29 mouse cellular contexts compared by ENCODE assay signal in the genomic region with DNA sequence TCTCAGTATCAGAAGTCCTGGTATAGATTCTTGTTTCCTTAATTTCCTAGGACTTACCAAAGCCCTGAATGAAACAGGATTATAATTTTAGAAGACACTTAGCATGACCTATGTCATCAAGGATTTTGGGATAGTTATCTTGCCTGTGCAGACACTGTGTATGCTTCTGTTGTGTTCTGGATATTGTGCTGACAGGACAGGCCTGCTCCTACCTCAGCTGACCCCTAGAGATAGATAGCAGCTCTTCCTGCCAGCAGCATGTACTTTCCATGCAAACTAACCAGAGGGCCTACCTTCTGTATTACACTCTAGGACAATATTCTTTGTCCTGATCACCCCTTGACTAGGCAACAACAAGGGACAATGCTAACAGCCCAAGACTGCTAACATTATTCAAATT. TPM values are rescaled to one million over a fixed set of nuclear protein-coding genes. Genes with fewer than 3 reads are reported as not detected.
DNase-seq lines count a peak whose midpoint lies in the region; ATAC-seq and TF ChIP-seq lines count a peak whose summit lies in the region.
"Had no signal": no experiment of that assay in that cellular context is flagged by ENCODE, and none has a peak within 500 bp of the region (broad histone marks: within the 10 kb centered on the region; RNA-seq: fewer than 3 reads in every experiment).

No protein-coding gene starts in this region.

- H3K27ac ChIP-seq in heart, embryonic 11.5 days (ENCODE audit: low read depth, low read length) = no peak overlapping the region
- no peak overlapping the region for H3K27ac ChIP-seq in liver, adult 2 months (replicated peaks; ENCODE audit: insufficient read depth, low read depth, low read length)
- H3K27ac ChIP-seq in liver, postnatal 0 days (ENCODE audit: low read depth) = no peak overlapping the region
- H3K27ac ChIP-seq in intestine, embryonic 16.5 days (ENCODE audit: low read length) = 0 out of 2 replicates have a peak overlapping the region, but pooled peaks have one; percentile 13
- 0 out of 2 replicates have a peak overlapping the region, but pooled peaks have one; percentile 35 for H3K27ac ChIP-seq in stomach, postnatal 0 days (replicated peaks)
- H3K27ac ChIP-seq in forebrain, embryonic 15.5 days (replicated peaks) = no peak overlapping the region
- H3K27ac ChIP-seq: forebrain, embryonic 13.5 days; hindbrain, embryonic 13.5 days; layer of hippocampus, adult 2 months; left cerebral cortex, adult 2 months; limb, embryonic 10.5 days; limb, embryonic 15.5 days; liver, embryonic 14.5 days; midbrain, embryonic 12.5 days; neural tube, embryonic 13.5 days; stomach, embryonic 15.5 days had no signal

- no peak overlapping the region for H3K4me2 ChIP-seq in heart, embryonic 11.5 days
- H3K4me2 ChIP-seq in liver, postnatal 0 days (ENCODE audit: low read depth, low read length) = no peak overlapping the region
- no peak overlapping the region for H3K4me2 ChIP-seq in intestine, embryonic 16.5 days (ENCODE audit: low read depth, low read length)
- H3K4me2 ChIP-seq in stomach, postnatal 0 days (replicated peaks; ENCODE audit: low read depth) = no peak overlapping the region
- no peak overlapping the region for H3K4me2 ChIP-seq in forebrain, embryonic 15.5 days (replicated peaks)
- H3K4me2 ChIP-seq: forebrain, embryonic 13.5 days; hindbrain, embryonic 13.5 days; limb, embryonic 15.5 days; lung, embryonic 14.5 days; midbrain, embryonic 12.5 days; neural tube, embryonic 13.5 days; stomach, embryonic 15.5 days had no signal

- no peaks in the 10 kb centered on the region for H3K27me3 ChIP-seq in heart, embryonic 11.5 days (ENCODE audit: control insufficient read depth, insufficient read depth, low read length)
- H3K27me3 ChIP-seq in liver, adult 2 months (ENCODE audit: control insufficient read depth, insufficient read depth, low read length) = no peaks in the 10 kb centered on the region
- no peaks in the 10 kb centered on the region for H3K27me3 ChIP-seq in liver, postnatal 0 days (ENCODE audit: insufficient read depth, low read length)
- no peaks in the 10 kb centered on the region for H3K27me3 ChIP-seq in intestine, embryonic 16.5 days (replicated peaks; ENCODE audit: control insufficient read depth, insufficient read depth, low read length)
- no peaks in the 10 kb centered on the region for H3K27me3 ChIP-seq in stomach, postnatal 0 days (ENCODE audit: control insufficient read depth, insufficient read depth, low read length)
- H3K27me3 ChIP-seq in forebrain, embryonic 15.5 days = no peaks in the 10 kb centered on the region
- H3K27me3 ChIP-seq: CH12.LX; forebrain, embryonic 13.5 days; hindbrain, embryonic 13.5 days; limb, embryonic 15.5 days; midbrain, embryonic 12.5 days; neural tube, embryonic 13.5 days; stomach, embryonic 15.5 days had no signal

- TF ChIP-seq POLR2A in liver, adult 2 months (IDR thresholded peaks at IDR 0.05; ENCODE audit: extremely low read depth, insufficient read depth, low read length) = no peak

- no peak overlapping the region for H3K9ac ChIP-seq in heart, embryonic 11.5 days (ENCODE audit: low read depth, low read length)
- no peak overlapping the region for H3K9ac ChIP-seq in liver, adult 2 months (ENCODE audit: low read depth, low read length)
- H3K9ac ChIP-seq in liver, postnatal 0 days (replicated peaks) = no peak overlapping the region
- no peak overlapping the region for H3K9ac ChIP-seq in intestine, embryonic 16.5 days (ENCODE audit: low read depth, low read length)
- H3K9ac ChIP-seq in stomach, postnatal 0 days (ENCODE audit: low read length) = no peak overlapping the region
- H3K9ac ChIP-seq in forebrain, embryonic 15.5 days (replicated peaks) = no peak overlapping the region
- H3K9ac ChIP-seq: forebrain, embryonic 13.5 days; hindbrain, embryonic 13.5 days; limb, embryonic 15.5 days; liver, embryonic 14.5 days; lung, embryonic 14.5 days; midbrain, embryonic 12.5 days; neural tube, embryonic 13.5 days; stomach, embryonic 15.5 days had no signal

- H3K4me3 ChIP-seq in heart, embryonic 11.5 days (ENCODE audit: low read depth, low read length) = no peak overlapping the region
- no peak overlapping the region for H3K4me3 ChIP-seq in liver, adult 2 months (ENCODE audit: insufficient read depth, low read depth, low read length)
- no peak overlapping the region for H3K4me3 ChIP-seq in liver, postnatal 0 days (ENCODE audit: low read depth, low read length)
- H3K4me3 ChIP-seq in intestine, embryonic 16.5 days (ENCODE audit: low read length) = no peak overlapping the region
- H3K4me3 ChIP-seq in stomach, postnatal 0 days (ENCODE audit: low read depth, low read length) = no peak overlapping the region
- H3K4me3 ChIP-seq in forebrain, embryonic 15.5 days = no peak overlapping the region
- H3K4me3 ChIP-seq: forebrain, embryonic 13.5 days; hindbrain, embryonic 13.5 days; layer of hippocampus, adult 2 months; left cerebral cortex, adult 2 months; limb, embryonic 10.5 days; limb, embryonic 15.5 days; midbrain, embryonic 12.5 days; myocyte; neural tube, embryonic 13.5 days; stomach, embryonic 15.5 days had no signal

- H3K36me3 ChIP-seq in heart, embryonic 11.5 days (ENCODE audit: control insufficient read depth, insufficient read depth, low read length) = peaks cover 9% of the 10 kb centered on the region
- H3K36me3 ChIP-seq in liver, adult 2 months (ENCODE audit: control insufficient read depth, insufficient read depth, low read length) = peaks cover 26% of the 10 kb centered on the region
- H3K36me3 ChIP-seq in liver, postnatal 0 days (replicated peaks; ENCODE audit: insufficient read depth, low read length) = no peaks in the 10 kb centered on the region
- no peaks in the 10 kb centered on the region; the same call in 1 of the 2 replicates for H3K36me3 ChIP-seq in intestine, embryonic 16.5 days (ENCODE audit: control insufficient read depth, insufficient read depth, low read length)
- H3K36me3 ChIP-seq in stomach, postnatal 0 days (ENCODE audit: control insufficient read depth, insufficient read depth, low read length) = 0 out of 2 replicates have a peak, but pooled peaks cover 2% of the 10 kb centered on the region
- peaks cover 12% of the 10 kb centered on the region for H3K36me3 ChIP-seq in forebrain, embryonic 15.5 days
- H3K36me3 ChIP-seq: stomach, embryonic 15.5 days had no signal

- no peak for ATAC-seq in heart, embryonic 11.5 days (replicated peaks; ENCODE audit: insufficient number of reproducible peaks, low FRiP score, low TSS enrichment)
- no peak for ATAC-seq in liver, postnatal 0 days
- ATAC-seq in intestine, embryonic 16.5 days = 0 out of 2 replicates have a peak, but pooled peaks have one; percentile 39
- ATAC-seq in stomach, postnatal 0 days (ENCODE audit: low FRiP score, low TSS enrichment) = no peak
- no peak for ATAC-seq in forebrain, embryonic 15.5 days (replicated peaks)
- ATAC-seq: forebrain, embryonic 13.5 days had no signal

- TF ChIP-seq CTCF in liver, adult 2 months (IDR thresholded peaks at IDR 0.05; ENCODE audit: low read depth, low read length) = no peak
- no peak for TF ChIP-seq CTCF in liver, postnatal 0 days (IDR thresholded peaks at IDR 0.05; ENCODE audit: low read depth)
- no peak for TF ChIP-seq CTCF in stomach, postnatal 0 days (IDR thresholded peaks at IDR 0.05; ENCODE audit: low read depth)

- H3K4me1 ChIP-seq in heart, embryonic 11.5 days (ENCODE audit: control insufficient read depth, insufficient read depth, low read length) = 0 out of 2 replicates have a peak, but pooled peaks cover 6% of the 10 kb centered on the region
- H3K4me1 ChIP-seq in liver, adult 2 months (ENCODE audit: control insufficient read depth, insufficient read depth, low read length) = no peaks in the 10 kb centered on the region
- H3K4me1 ChIP-seq in liver, postnatal 0 days (ENCODE audit: insufficient read depth) = no peaks in the 10 kb centered on the region
- no peaks in the 10 kb centered on the region for H3K4me1 ChIP-seq in intestine, embryonic 16.5 days (ENCODE audit: control insufficient read depth, insufficient read depth, low read length)
- H3K4me1 ChIP-seq in stomach, postnatal 0 days (replicated peaks; ENCODE audit: control insufficient read depth, insufficient read depth) = no peaks in the 10 kb centered on the region
- H3K4me1 ChIP-seq in forebrain, embryonic 15.5 days = no peaks in the 10 kb centered on the region
- H3K4me1 ChIP-seq: forebrain, embryonic 13.5 days; hindbrain, embryonic 13.5 days; limb, embryonic 10.5 days; limb, embryonic 15.5 days; neural tube, embryonic 13.5 days; stomach, embryonic 15.5 days had no signal

- no peaks in the 10 kb centered on the region for H3K9me3 ChIP-seq in heart, embryonic 11.5 days (replicated peaks; ENCODE audit: control insufficient read depth, low read length)
- no peaks in the 10 kb centered on the region for H3K9me3 ChIP-seq in liver, postnatal 0 days (ENCODE audit: low read length)
- H3K9me3 ChIP-seq in intestine, embryonic 16.5 days (ENCODE audit: control insufficient read depth, low read length) = no peaks in the 10 kb centered on the region
- H3K9me3 ChIP-seq in stomach, postnatal 0 days (ENCODE audit: control insufficient read depth, low read length) = no peaks in the 10 kb centered on the region
- H3K9me3 ChIP-seq in forebrain, embryonic 15.5 days = no peaks in the 10 kb centered on the region
- H3K9me3 ChIP-seq: forebrain, embryonic 13.5 days; hindbrain, embryonic 13.5 days; limb, embryonic 10.5 days; limb, embryonic 15.5 days; midbrain, embryonic 12.5 days; neural tube, embryonic 13.5 days; stomach, embryonic 15.5 days had no signal

- TF ChIP-seq EP300 in liver, postnatal 0 days (IDR thresholded peaks at IDR 0.05; ENCODE audit: low read depth) = no peak
- TF ChIP-seq EP300 in stomach, postnatal 0 days (optimal IDR thresholded peaks at IDR 0.05) = no peak

- H3K79me2 ChIP-seq in liver, adult 2 months (ENCODE audit: control insufficient read depth, insufficient read depth, low read length) = no peaks in the 10 kb centered on the region

- DNase-seq in heart, adult 11 months = peak; percentile 96
- DNase-seq in liver, adult 2 months (ENCODE audit: extremely low read depth, low read depth, low spot score) = peak; percentile 17
- no peak for DNase-seq in liver, postnatal 0 days
- DNase-seq in stomach, postnatal 0 days (ENCODE audit: low spot score) = no peak
- DNase-seq in ovary, postnatal 10 days (ENCODE audit: low spot score) = no peak
- DNase-seq: adrenal gland, postnatal 10 days; cerebellum, adult 8-10 months; cerebellum, postnatal 36 days; gastrocnemius, postnatal 25 days; kidney, adult 18-20 months; kidney, postnatal 36 days; lung, embryonic 14.5 days; right cerebral cortex, postnatal 14 days; thymus, postnatal 14 days had no signal

RNA-seq across cellular contexts. Expression of a gene that starts 25.7 kb away (rescaled TPM):
- 24.9 and 29.4 TPM in 2 replicates for polyA plus RNA-seq in heart, embryonic 11.5 days (2014; fragmentation: Nextera tagmentation; extraction: Ambion mirVana)
- 19.5 and 20.7 TPM in 2 replicates for total RNA-seq in liver, adult 2 months (2014; rRNA removed)
- polyA plus RNA-seq in liver, adult 2 months (2012; rRNA removed) = 15.1 and 17.5 TPM in 2 replicates
- 7.0 and 7.2 TPM in 2 replicates for polyA plus RNA-seq in liver, postnatal 0 days (2015; fragmentation: Nextera tagmentation; extraction: Ambion mirVana)
- polyA plus RNA-seq in intestine, embryonic 16.5 days (2015; fragmentation: Nextera tagmentation; extraction: Ambion mirVana) = 26.6 and 27.0 TPM in 2 replicates
- 31.0 and 31.6 TPM in 2 replicates for polyA plus RNA-seq in stomach, postnatal 0 days (2015; fragmentation: Nextera tagmentation; extraction: Ambion mirVana)
- 39.8 and 40.4 TPM in 2 replicates for polyA plus RNA-seq in forebrain, embryonic 15.5 days (2015; fragmentation: Nextera tagmentation; extraction: Ambion mirVana)

Comparison
In these comparisons a context has a peak if more than half of its experiments do, and no peak if none do; other contexts are left out.
1. DNase-seq: peak in heart, adult 11 months (single experiment) and liver, adult 2 months (single experiment); none in liver, postnatal 0 days (single experiment), stomach, postnatal 0 days (single experiment) and ovary, postnatal 10 days (single experiment).
2. H3K27ac ChIP-seq: peak in intestine, embryonic 16.5 days (single experiment) and stomach, postnatal 0 days (single experiment); none in heart, embryonic 11.5 days (single experiment), liver, adult 2 months (single experiment), liver, postnatal 0 days (single experiment) and forebrain, embryonic 15.5 days (single experiment).